Mouse (Mus musculus): ENCODE measurements around the gene Zbtb45. TPM values are rescaled to one million over a fixed set of nuclear protein-coding genes. Genes with fewer than 3 reads are reported as not detected.

The Zbtb45 gene
- 30.5 and 39.6 TPM in 2 replicates for polyA plus RNA-seq (2012; rRNA removed)

DNA sequence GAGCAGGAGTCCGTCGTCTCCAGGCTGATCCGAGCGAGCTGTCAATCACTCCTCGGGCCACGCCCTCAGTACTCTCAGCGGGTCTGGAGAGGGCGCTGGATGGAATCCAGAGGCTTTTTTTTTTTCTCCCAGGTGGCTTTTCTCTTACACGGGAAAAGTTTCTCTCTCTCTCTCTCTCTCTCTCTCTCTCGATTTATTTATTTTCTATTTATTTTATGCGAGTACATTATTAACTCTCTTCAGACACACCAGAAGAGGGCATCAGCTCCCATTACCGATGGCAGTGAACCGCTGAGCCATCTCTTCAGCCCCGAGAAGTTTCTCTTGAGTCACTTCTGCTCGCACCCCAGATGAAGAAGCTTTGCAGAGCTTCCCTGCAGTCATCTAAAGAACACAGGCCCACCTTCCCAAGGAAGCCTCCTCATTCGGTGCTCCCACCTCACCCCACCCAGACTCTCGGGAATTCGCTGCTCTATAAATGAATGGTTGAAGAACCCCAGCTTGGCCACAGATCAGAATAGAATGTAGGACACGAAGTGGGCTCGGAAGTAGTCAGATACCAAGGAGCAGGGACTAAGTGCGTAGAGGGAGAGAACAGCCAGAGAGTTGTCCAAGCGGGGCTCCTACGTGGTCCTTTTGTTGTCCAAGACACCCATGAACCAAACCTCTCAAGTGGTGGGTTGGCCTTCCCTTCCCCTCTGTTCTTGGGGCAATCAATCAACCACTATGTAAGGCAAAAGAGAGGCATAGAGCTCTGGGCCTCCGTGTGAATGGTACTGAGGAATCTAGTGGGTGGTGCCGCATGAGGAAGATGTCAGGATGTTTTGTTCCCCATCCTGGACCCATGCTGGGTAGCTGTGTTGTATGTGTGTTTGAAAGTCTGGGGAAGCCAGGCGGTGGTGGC, at the start of gene Zbtb45:
Zbtb45 (minus strand) TSS at position 30 of the 904 bp plus-strand sequence.

GRCm38 (mm10) chr7:13054287-13055010, 44.6 kb upstream of the Zbtb45 start, which contains the start of gene Mzf1:
Mzf1 (minus strand) TSS chr7:13054764.

DNA sequence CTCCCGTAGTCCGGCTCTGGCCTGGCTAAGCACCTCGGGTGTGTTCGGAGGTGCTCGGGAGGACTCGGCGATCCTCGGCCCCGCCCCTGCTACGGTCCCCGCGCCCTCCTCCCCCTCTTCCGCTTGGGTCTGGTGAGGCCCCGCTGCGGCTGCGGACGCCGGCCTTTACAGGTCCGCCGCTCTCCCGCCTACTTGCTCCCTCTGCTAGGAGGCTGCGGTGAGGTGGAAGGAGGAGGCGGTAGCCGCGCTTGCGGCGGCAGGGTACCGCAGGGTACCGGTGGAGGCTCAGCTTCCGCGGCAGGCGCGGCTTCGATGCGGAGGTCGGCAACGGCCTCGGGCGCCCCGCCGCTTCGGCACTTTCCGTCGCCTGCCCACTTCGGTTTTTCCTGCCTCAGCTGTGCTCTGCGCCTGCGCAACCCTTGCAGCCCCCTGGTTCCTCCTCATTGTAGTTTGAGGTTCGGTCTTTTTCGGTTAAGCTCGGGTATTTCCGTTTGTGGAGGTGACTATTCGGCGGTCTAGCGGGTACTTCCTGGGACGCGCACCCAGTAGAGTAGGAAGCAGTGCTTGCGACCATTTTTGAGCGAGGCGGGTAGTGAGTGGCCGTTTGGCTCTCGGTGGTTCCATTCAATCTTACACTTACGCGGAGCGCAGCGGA, 28.2 kb upstream of the Zbtb45 start, which contains the start of gene Ube2m:
Ube2m (minus strand) TSS at position 375 of the 655 bp plus-strand sequence.

GRCm38 (mm10) chr7:13034148-13034977, 24.5 kb upstream of the Zbtb45 start, which contains the start of gene Chmp2a:
Chmp2a (minus strand) TSS chr7:13034807.

GRCm38 (mm10) chr7:12998851-12999250, 11.0 kb downstream of the Zbtb45 start, which contains the start of gene Trim28:
Trim28 (plus strand) TSS chr7:12999114.

GRCm38 (mm10) chr7:12998053-12998452, 11.8 kb downstream of the Zbtb45 start, which contains the start of gene Slc27a5:
Slc27a5 (minus strand) TSS chr7:12998192.

DNA sequence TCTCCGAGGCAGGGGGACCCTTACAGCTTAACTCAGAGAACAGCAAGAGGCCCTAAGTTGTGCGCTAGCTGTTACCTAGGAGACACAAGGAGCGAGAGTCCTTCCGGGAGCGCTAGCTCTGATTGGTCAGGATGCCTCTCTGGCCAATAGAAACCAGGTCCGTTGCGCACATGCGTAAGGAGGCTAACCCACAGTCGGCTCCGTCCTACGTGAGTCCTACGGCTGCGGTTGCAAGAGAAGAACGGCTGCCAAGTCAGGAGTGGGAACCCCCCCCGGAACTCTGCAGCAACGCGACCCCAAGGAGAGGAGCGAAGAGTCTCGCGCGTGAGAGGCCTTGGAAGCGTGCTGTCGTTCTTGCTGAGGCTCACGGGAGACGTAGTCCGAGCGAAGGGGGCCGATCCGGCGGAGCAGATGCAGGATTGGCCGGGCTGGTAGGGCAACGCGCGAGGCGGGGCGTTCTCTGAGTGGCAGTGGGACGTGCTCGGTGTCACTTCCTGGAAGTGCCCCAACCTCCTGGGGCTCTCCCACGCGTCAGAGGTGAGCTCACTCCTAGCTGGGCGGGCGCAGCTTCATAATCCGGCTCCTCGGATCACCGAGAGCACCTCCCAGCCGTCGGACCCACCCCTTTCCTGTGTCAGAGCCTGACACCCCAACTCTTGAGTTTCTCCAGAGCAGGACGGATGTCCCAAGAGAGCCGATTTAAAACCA, 32.0 kb downstream of the Zbtb45 start, which contains the start of gene Zfp446:
Zfp446 (plus strand) TSS at position 167 of the 708 bp plus-strand sequence.

GRCm38 (mm10) chr7:12965678-12966091, 44.1 kb downstream of the Zbtb45 start, which contains the start of gene Zfp324:
Zfp324 (plus strand) TSS chr7:12965838.

Other genes with a start within 250 kb of the Zbtb45 start
- 39.2 and 40.2 TPM in 2 replicates for gene Zscan18, start 206.4 kb downstream of the Zbtb45 start, polyA plus RNA-seq (2012; rRNA removed)
- 20.6 and 21.3 TPM in 2 replicates for gene Zfp329, start 191.2 kb downstream of the Zbtb45 start, polyA plus RNA-seq (2012; rRNA removed)
- 12.7 and 13.3 TPM in 2 replicates for gene Zfp110, start 175.3 kb downstream of the Zbtb45 start, polyA plus RNA-seq (2012; rRNA removed)
- 9.5 and 9.9 TPM in 2 replicates for gene Zfp128, start 128.9 kb downstream of the Zbtb45 start, polyA plus RNA-seq (2012; rRNA removed)
- gene Zscan22, start 112.2 kb downstream of the Zbtb45 start, polyA plus RNA-seq (2012; rRNA removed), result 12.9 and 14.9 TPM in 2 replicates
- 2,008 and 2,137 TPM in 2 replicates for gene Rps5, start 87.7 kb downstream of the Zbtb45 start, polyA plus RNA-seq (2012; rRNA removed)
- gene Rnf225, start 82.6 kb downstream of the Zbtb45 start, polyA plus RNA-seq (2012; rRNA removed), result 1.9 and 2.0 TPM in 2 replicates
- 11.9 and 12.0 TPM in 2 replicates for gene Zfp324, start 44.2 kb downstream of the Zbtb45 start, polyA plus RNA-seq (2012; rRNA removed)
- gene Zfp446, start 32.2 kb downstream of the Zbtb45 start, polyA plus RNA-seq (2012; rRNA removed), result 11.2 and 11.3 TPM in 2 replicates
- gene Slc27a5, start 11.8 kb downstream of the Zbtb45 start, polyA plus RNA-seq (2012; rRNA removed), result 1.1 and 1.2 TPM in 2 replicates
- 367 and 417 TPM in 2 replicates for gene Trim28, start 10.9 kb downstream of the Zbtb45 start, polyA plus RNA-seq (2012; rRNA removed)
- gene Chmp2a, start 24.8 kb upstream of the Zbtb45 start, polyA plus RNA-seq (2012; rRNA removed), result 212 and 230 TPM in 2 replicates
- 326 and 330 TPM in 2 replicates for gene Ube2m, start 28.2 kb upstream of the Zbtb45 start, polyA plus RNA-seq (2012; rRNA removed)
- 12.1 and 14.2 TPM in 2 replicates for gene Mzf1, start 44.7 kb upstream of the Zbtb45 start, polyA plus RNA-seq (2012; rRNA removed)
- 0.18 and 0.20 TPM in 2 replicates for gene Vmn1r85, start 85.1 kb upstream of the Zbtb45 start, polyA plus RNA-seq (2012; rRNA removed)
- gene Vmn1r86, start 109.9 kb upstream of the Zbtb45 start, polyA plus RNA-seq (2012; rRNA removed), result 0.01 TPM in 2 replicates
- gene Vmn1r87, start 130.1 kb upstream of the Zbtb45 start, polyA plus RNA-seq (2012; rRNA removed), result not detected in 2 replicates
- 0.01 TPM in 1 of 2 replicates, not detected in the other for gene Vmn1r88, start 149.5 kb upstream of the Zbtb45 start, polyA plus RNA-seq (2012; rRNA removed)
- not detected in 2 replicates for gene Vmn1r89, start 203.0 kb upstream of the Zbtb45 start, polyA plus RNA-seq (2012; rRNA removed)